Mouse (Mus musculus) frontal cortex, adult 2 months (tissue): ENCODE data around the gene Rubcnl. TPM values are rescaled to one million over a fixed set of nuclear protein-coding genes. Genes with fewer than 3 reads are reported as not detected.

Experiments used
- DNase-seq, 2 experiments: peaks; one replicate each; pipeline ENCODE4 v3.0.0; 2022; ENCODE audit warnings: low spot score in 1 of 2; ENCODE audit errors: extremely low spot score in 1 of 2
- polyA plus RNA-seq: library from polyadenylated mRNA; depleted of rRNA; stranded (reverse); fragments of >200 nt; gene quantifications from 2 replicates; pipeline ENCODE4 v1.2.3, GENCODE M21; 2012; rRNA removed

Gene Rubcnl
- polyA plus RNA-seq, 1 experiment: 1.4 TPM

GRCm38 (mm10) chr14:75068430-75069112, 52.7 kb downstream of the Rubcnl start:
- no peak for DNase-seq

GRCm38 (mm10) chr14:75069356-75069979, 53.6 kb downstream of the Rubcnl start:
- no peak for DNase-seq

- no peak for DNase-seq
These were observed 55.3 kb downstream of the Rubcnl start for GRCm38 (mm10) chr14:75071091-75071490.

DNA sequence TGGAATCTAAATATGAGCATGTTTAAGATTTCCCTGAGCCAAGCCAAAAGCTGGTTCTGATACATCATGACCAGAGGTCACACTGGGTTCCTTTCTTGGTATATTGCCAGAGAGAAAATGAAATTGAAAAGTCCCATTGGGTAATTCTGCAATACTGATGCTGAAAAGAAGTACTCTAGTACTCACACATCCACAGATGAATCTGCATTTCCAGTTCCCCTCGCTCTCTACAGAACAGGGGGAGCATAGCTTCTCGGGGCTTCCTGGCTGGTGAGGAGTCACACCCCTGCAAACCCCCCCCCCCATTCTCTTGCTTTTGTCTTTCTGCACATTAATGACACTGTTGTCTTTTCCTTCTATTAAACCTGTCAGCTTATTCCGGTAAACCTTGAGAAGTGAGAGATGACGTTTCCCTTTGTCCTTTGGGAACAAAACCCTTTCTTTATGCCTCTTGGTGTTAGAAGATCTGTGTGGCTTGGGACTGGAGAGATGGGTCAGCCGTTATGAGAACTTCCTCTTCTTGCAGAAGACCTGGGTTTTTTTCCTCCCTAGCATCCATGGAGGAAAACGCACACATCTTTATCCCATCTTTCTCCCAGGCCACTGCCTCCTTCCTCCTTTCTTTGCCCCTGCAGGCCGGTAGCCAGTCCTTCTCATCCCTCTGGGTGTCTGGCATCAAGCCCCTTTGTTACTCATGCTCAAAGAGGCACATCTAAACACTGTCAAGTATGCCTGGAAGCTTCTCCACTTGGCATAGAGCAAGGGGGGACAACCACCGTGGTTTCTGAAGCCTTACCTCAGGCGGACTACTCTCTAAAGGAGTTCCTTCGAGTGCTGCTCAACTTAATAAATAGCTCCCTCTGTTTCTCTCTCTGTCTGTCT, 59.7 kb downstream of the Rubcnl start:
- no peak for DNase-seq

DNA sequence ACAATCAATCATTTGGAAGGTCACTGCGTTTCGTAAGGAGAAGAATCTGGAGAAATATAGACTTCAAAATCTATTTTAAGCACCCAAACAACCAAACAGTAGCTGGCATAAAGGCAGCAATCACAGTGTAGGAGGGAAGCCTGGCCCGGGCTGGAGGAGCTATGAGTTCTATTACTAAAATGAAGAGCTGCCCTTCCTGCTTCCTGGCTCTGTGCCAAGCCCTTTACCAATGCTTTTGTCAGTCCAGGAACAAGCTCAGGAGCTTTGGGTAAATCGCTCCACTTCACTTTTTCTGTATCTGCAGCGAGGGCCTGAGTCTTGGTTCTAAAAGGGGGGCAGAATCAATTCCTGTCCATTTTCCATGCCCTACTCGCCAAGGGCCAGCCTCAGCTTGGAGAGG, 62.1 kb downstream of the Rubcnl start:
- DNase-seq: no peak

Other genes with a start within 250 kb of the Rubcnl start
- 14.6 and 16.1 TPM in 2 replicates for gene Lrch1, start 68.2 kb upstream of the Rubcnl start, polyA plus RNA-seq
- 0.04 TPM in 1 of 2 replicates, not detected in the other for gene Lrrc63, start 114.9 kb downstream of the Rubcnl start, polyA plus RNA-seq
- 4.8 and 5.5 TPM in 2 replicates for gene Lcp1, start 115.1 kb downstream of the Rubcnl start, polyA plus RNA-seq
- not detected in 2 replicates for gene Cpb2, start 226.3 kb downstream of the Rubcnl start, polyA plus RNA-seq